Mouse (Mus musculus): ENCODE data around the gene Tmprss5. TPM values are rescaled to one million over a fixed set of nuclear protein-coding genes. Genes with fewer than 3 reads are reported as not detected.

Tmprss5 gene
- total RNA-seq, 2 experiments from 2014 or later = 0.70 TPM

GRCm38 (mm10) chr9:49110476-49111220 lies 29.6 kb downstream of the Tmprss5 start:
- intact Hi-C loops (cut with DNase I) = no loop called here

GRCm38 (mm10) chr9:49111296-49111695 lies 30.2 kb downstream of the Tmprss5 start:
- H3K4me3 ChIP-seq = no peak overlapping the region
- no peak for DNase-seq (ENCODE audit: extremely low spot score in 1 of 2, low spot score in 2 of 2)
- intact Hi-C loops (cut with DNase I) = no loop called here
- H3K27ac ChIP-seq = no peak overlapping the region
- no peak for TF ChIP-seq CTCF (IDR thresholded peaks at IDR 0.05)

More at GRCm38 (mm10) chr9:49110476-49111220, 29.6 kb downstream of the Tmprss5 start:
- Histone ChIP-seq H3K4me3 (no peak overlapping the region), H3K27ac (no peak overlapping the region)
- no peak for TF ChIP-seq CTCF (IDR thresholded peaks at IDR 0.05)
- DNase-seq (ENCODE audit: extremely low spot score in 1 of 2, low spot score in 2 of 2) = no peak

- intact Hi-C loops (cut with DNase I) = no loop called here
- DNase-seq (ENCODE audit: extremely low spot score in 1 of 2, low spot score in 2 of 2) = no peak
- no peak for TF ChIP-seq CTCF (IDR thresholded peaks at IDR 0.05)
- no peak overlapping the region for H3K4me3 ChIP-seq
- H3K27ac ChIP-seq = no peak overlapping the region
Observed at GRCm38 (mm10) chr9:49118271-49118825, 37.3 kb downstream of the Tmprss5 start.

GRCm38 (mm10) chr9:49119759-49120158 lies 38.7 kb downstream of the Tmprss5 start:
- no peak for TF ChIP-seq CTCF (IDR thresholded peaks at IDR 0.05)
- DNase-seq (ENCODE audit: extremely low spot score in 1 of 2, low spot score in 2 of 2) = no peak
- intact Hi-C loops (cut with DNase I) = no loop called here
- Histone ChIP-seq H3K27ac (no peak overlapping the region), H3K4me3 (no peak overlapping the region)

GRCm38 (mm10) chr9:49125706-49126105 lies 44.6 kb downstream of the Tmprss5 start:
- H3K4me3 ChIP-seq = no peak overlapping the region
- no peak overlapping the region for H3K27ac ChIP-seq
- TF ChIP-seq CTCF (IDR thresholded peaks at IDR 0.05) = no peak
- DNase-seq (ENCODE audit: extremely low spot score in 1 of 2, low spot score in 2 of 2) = no peak
- intact Hi-C loops (cut with DNase I) = no loop called here

- H3K27ac ChIP-seq = no peak overlapping the region
- H3K4me3 ChIP-seq = no peak overlapping the region
- DNase-seq (ENCODE audit: extremely low spot score in 1 of 2, low spot score in 2 of 2) = peak in 1 of 2 experiments; percentile 2
- intact Hi-C loops (cut with DNase I) = no loop called here
- TF ChIP-seq CTCF (IDR thresholded peaks at IDR 0.05) = no peak
Observed at GRCm38 (mm10) chr9:49130514-49131010, 49.5 kb downstream of the Tmprss5 start.

GRCm38 (mm10) chr9:49143841-49144240 lies 62.8 kb downstream of the Tmprss5 start:
- intact Hi-C loops (cut with DNase I) = no loop called here
- no peak for TF ChIP-seq CTCF (IDR thresholded peaks at IDR 0.05)
- no peak for DNase-seq (ENCODE audit: extremely low spot score in 1 of 2, low spot score in 2 of 2)
- Histone ChIP-seq H3K4me3 (no peak overlapping the region), H3K27ac (no peak overlapping the region)

GRCm38 (mm10) chr9:49145776-49146175 lies 64.7 kb downstream of the Tmprss5 start:
- DNase-seq (ENCODE audit: extremely low spot score in 1 of 2, low spot score in 2 of 2) = no peak
- intact Hi-C loops (cut with DNase I) = no loop called here
- Histone ChIP-seq H3K27ac (no peak overlapping the region), H3K4me3 (no peak overlapping the region)
- no peak for TF ChIP-seq CTCF (IDR thresholded peaks at IDR 0.05)

- intact Hi-C loops (cut with DNase I) = no loop called here
- no peak for TF ChIP-seq CTCF (IDR thresholded peaks at IDR 0.05)
- Histone ChIP-seq H3K27ac (no peak overlapping the region), H3K4me3 (no peak overlapping the region)
- no peak for DNase-seq (ENCODE audit: extremely low spot score in 1 of 2, low spot score in 2 of 2)
Observed at GRCm38 (mm10) chr9:49147031-49147430, 66.0 kb downstream of the Tmprss5 start.

Other genes starting within 250 kb of the Tmprss5 start
- gene Zbtb16, start 245.0 kb upstream of the Tmprss5 start, total RNA-seq (2021) = 100 to 1,000 TPM in 1 of 2 experiments, 10 to 100 TPM in 1; 92.9 to 111 TPM
- gene Htr3a, start 170.2 kb upstream of the Tmprss5 start, total RNA-seq (2021) = 1 to 10 TPM; 6.5 to 7.7 TPM
- not detected for gene Htr3b, start 116.3 kb upstream of the Tmprss5 start, total RNA-seq (2021)
- gene Usp28, start 95.9 kb upstream of the Tmprss5 start, total RNA-seq (2021) = 10 to 100 TPM; 46.3 to 49.6 TPM
- gene Zw10, start 25.6 kb upstream of the Tmprss5 start, total RNA-seq (2021) = 10 to 100 TPM; 17.7 to 19.6 TPM
- gene Gm4894, start 169.3 kb downstream of the Tmprss5 start, total RNA-seq (2021) = not detected

All from left cerebral cortex, adult 2 months (tissue).